Mouse (Mus musculus): ENCODE measurements around the gene Comp.

DNA sequence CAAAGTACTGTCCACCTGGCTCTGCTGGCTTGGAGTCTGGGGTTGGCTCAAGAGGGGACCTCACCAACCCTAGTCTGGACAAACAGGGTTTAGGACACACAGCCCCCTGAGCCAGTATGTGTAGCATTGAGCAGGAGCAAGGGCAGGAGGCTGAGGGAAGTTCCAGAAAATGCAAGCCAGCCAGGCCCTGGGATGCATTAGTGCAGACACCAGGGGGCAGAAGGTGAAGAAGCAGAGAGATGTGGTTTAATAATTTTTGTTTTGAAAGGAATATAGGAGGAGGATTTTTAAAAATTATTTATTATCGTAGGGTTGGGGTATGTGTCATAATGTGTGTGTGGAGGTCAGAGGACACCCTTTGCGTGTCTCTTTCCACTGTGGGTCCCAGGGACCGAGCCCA lies 49.6 kb upstream of the Comp start:
- TF ChIP-seq CTCF (conservative IDR thresholded peaks at IDR 0.05; ENCODE audit: low read length) (no peak), POU5F1 (IDR thresholded peaks at IDR 0.05; ENCODE audit: borderline replicate concordance, low read length) (no peak), NANOG (IDR thresholded peaks at IDR 0.05; ENCODE audit: borderline replicate concordance, low read length) (no peak)
